Mouse (Mus musculus) lung, adult 2 months (tissue): ENCODE data around the gene Hipk2.

ENCODE experiments used
- CTCF ChIP-seq: fragments of 200-500 bp; IDR thresholded peaks from 2 replicates; pipeline ENCODE4 v1.5.1; 2011; ENCODE audit warnings: mild to moderate bottlenecking, low read length, control low read depth; ENCODE audit not compliant: insufficient read depth
- POLR2A ChIP-seq: fragments of 200-500 bp; IDR thresholded peaks from 2 replicates; pipeline ENCODE4 v1.6.1; 2011; ENCODE audit warnings: low read depth, mild to moderate bottlenecking, control low read depth, low read length, borderline replicate concordance; ENCODE audit errors: extremely low read depth

DNA sequence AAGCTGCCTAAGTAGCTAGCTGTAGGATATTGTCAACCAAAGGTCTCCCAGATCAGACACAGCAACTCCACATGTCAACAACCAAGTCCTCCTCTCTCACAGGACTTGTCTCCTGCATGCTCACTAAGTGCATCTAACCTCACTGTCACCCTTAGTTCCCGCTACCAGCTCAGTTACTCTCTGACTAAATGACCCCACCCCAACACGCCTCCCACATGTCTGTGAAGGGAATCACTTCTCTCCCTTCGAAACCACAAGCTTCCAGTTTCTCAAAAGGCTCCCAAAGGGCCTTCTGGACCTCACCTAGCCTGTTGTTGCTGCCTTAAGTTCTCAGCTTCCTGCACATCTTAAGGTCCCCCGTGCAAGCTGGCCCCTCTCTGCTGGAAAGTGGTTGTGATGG lies 25.2 kb upstream of the Hipk2 start:
- TF ChIP-seq CTCF (no peak), POLR2A (no peak)
